Mouse (Mus musculus) heart, adult 2 months (tissue): ENCODE results near the gene Srrm2. TPM values are rescaled to one million over a fixed set of nuclear protein-coding genes. Genes with fewer than 3 reads are reported as not detected.

ENCODE experiments used
- DNase-seq, 2 experiments: peaks; one replicate each; pipeline ENCODE4 v3.0.0; 2021
- H3K27ac ChIP-seq: fragments of 200-600 bp; 2 replicates; pipeline ENCODE4 v1.8.1; 2022
- H3K27me3 ChIP-seq: fragments of 200-500 bp; 2 replicates; pipeline ENCODE4 v1.6.1; 2012; ENCODE audit warnings: mild to moderate bottlenecking, low read length, inconsistent platforms, mixed read lengths; ENCODE audit not compliant: control insufficient read depth, insufficient read depth
- H3K36me3 ChIP-seq: fragments of 200-500 bp; 2 replicates; pipeline ENCODE4 v1.6.1; 2012; ENCODE audit warnings: low read length, inconsistent platforms; ENCODE audit not compliant: control insufficient read depth, insufficient read depth
- H3K4me1 ChIP-seq: fragments of 200-500 bp; 2 replicates; pipeline ENCODE4 v1.6.1; 2011; ENCODE audit warnings: low read length; ENCODE audit not compliant: control insufficient read depth, insufficient read depth
- H3K4me3 ChIP-seq: fragments of 200-600 bp; 2 replicates; pipeline ENCODE4 v1.8.1; 2022
- H3K79me2 ChIP-seq: fragments of 200-500 bp; replicated peaks from 2 replicates; pipeline ENCODE4 v1.6.1; 2012; ENCODE audit warnings: mild to moderate bottlenecking, inconsistent platforms, low read length, moderate library complexity, mixed read lengths; ENCODE audit not compliant: control insufficient read depth, insufficient read depth
- H3K9ac ChIP-seq: fragments of 200-500 bp; 2 replicates; pipeline ENCODE4 v1.6.1; 2012; ENCODE audit warnings: low read depth, mild to moderate bottlenecking, control low read depth, inconsistent platforms, low read length, mixed read lengths
- CTCF ChIP-seq: fragments of 200-600 bp; IDR thresholded peaks from 2 replicates; pipeline ENCODE4 v1.8.1; 2022; ENCODE audit warnings: antibody characterized with exemption, mild to moderate bottlenecking, moderate library complexity
- EP300 ChIP-seq: fragments of 200-500 bp; IDR thresholded peaks from 2 replicates; pipeline ENCODE4 v1.6.1; 2011; ENCODE audit warnings: low read depth, low read length, control low read depth; ENCODE audit not compliant: insufficient read depth
- POLR2A ChIP-seq: fragments of 200-500 bp; IDR thresholded peaks from 2 replicates; pipeline ENCODE4 v1.6.1; 2011; ENCODE audit warnings: mild to moderate bottlenecking, low read depth, low read length, control low read depth; ENCODE audit not compliant: insufficient read depth
- WGBS: fragments of 180-500 bp; shearing (Covaris S2); methylation state at CpG from one replicate; pipeline ENCODE4 v1.1.7; 2018; 5-methylcytosine and 5-hydroxymethylcytosine counted together
- intact Hi-C: fragments of 180-260 bp; cut with DNase I; formaldehyde crosslinking; loops from one replicate; pipeline ENCODE4 v1.15.1; 2025
- polyA plus RNA-seq: library from polyadenylated mRNA; depleted of rRNA; stranded (reverse); fragments of >200 nt; gene quantifications from 2 replicates; pipeline ENCODE4 v1.2.3, GENCODE M21; 2012
- total RNA-seq, 2 experiments: library from RNA; stranded (reverse); gene quantifications; 2 replicates each; pipeline ENCODE4 v1.2.3; 2021

The Srrm2 gene
- total and polyA plus RNA-seq, 3 experiments = 157 to 318 (median 161) TPM

GRCm38 (mm10) chr17:23778447-23778846 lies 11.9 kb upstream of the Srrm2 start:
- TF ChIP-seq EP300 = no peak
- TF ChIP-seq POLR2A = no peak
- TF ChIP-seq CTCF = no peak
- H3K9ac ChIP-seq = no peak overlapping the region
- no peak for DNase-seq
- H3K36me3 ChIP-seq = no peaks in the 10 kb centered on the region
- H3K79me2 ChIP-seq = no peaks in the 10 kb centered on the region
- 49% methylated on average over 2 of the region's 2 CpGs for WGBS
- H3K27me3 ChIP-seq = no peaks in the 10 kb centered on the region
- H3K27ac ChIP-seq = no peak overlapping the region
- intact Hi-C loops = no loop called here
- no peaks in the 10 kb centered on the region for H3K4me1 ChIP-seq
- H3K4me3 ChIP-seq = no peak overlapping the region

- Histone ChIP-seq H3K4me1 (no peaks in the 10 kb centered on the region; the same call in 1 of the 2 replicates), H3K27me3 (no peaks in the 10 kb centered on the region), H3K36me3 (no peaks in the 10 kb centered on the region), H3K79me2 (no peaks in the 10 kb centered on the region), H3K27ac (no peak overlapping the region), H3K9ac (no peak overlapping the region), H3K4me3 (no peak overlapping the region)
- DNase-seq = no peak
- no peak for TF ChIP-seq CTCF
- no peak for TF ChIP-seq EP300
- TF ChIP-seq POLR2A = no peak
- intact Hi-C loops = no loop called here
These were observed 7.0 kb upstream of the Srrm2 start for GRCm38 (mm10) chr17:23783352-23783751.

- peak; percentile 68 to 73 for DNase-seq
- intact Hi-C loops = loop anchor here (5.0 kb wide), 1 partner anchor 39 kb away; the partner anchor contains the start of gene Kremen2
- 8% methylated on average over 43 of the region's 43 CpGs for WGBS
- peak within 1 kb of the TSS; percentile 53 for H3K4me3 ChIP-seq
- H3K79me2 ChIP-seq = no peaks in the 10 kb centered on the region
- H3K27me3 ChIP-seq = no peaks in the 10 kb centered on the region
- H3K4me1 ChIP-seq = peaks cover 4% of the 10 kb centered on the region
- TF ChIP-seq EP300 (no peak), CTCF (peak; percentile 55)
- peak within 1 kb of the TSS; percentile 65 for H3K9ac ChIP-seq
- no peaks in the 10 kb centered on the region for H3K36me3 ChIP-seq
- H3K27ac ChIP-seq = no peak within 1 kb of the TSS; the same call in 1 of the 2 replicates
These were observed 4.5 kb upstream of the Srrm2 start, which contains the start of gene Flywch2 for GRCm38 (mm10) chr17:23785561-23786471. Flywch2 (minus strand) TSS chr17:23786081.

DNA sequence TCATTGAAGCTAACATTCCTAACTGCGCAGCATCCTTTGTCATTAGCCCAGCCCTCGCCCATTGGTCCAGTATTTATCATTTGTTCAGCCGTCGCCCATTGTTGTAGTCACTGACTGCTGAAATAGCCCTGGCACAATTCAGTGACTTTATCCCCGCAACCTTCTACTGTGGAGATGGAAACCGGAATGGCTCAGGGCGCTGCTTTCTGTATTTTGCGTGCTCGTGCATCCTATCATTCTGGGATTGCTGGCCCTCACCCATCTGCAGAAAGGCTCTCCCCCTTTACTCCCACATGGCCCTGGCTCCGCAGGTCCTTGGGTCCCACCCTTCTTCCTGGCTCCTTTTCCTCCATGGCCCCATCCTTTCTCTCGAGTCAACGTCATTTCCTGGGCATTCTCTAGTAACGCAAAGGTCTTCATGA lies 3.8 kb upstream of the Srrm2 start:
- peaks cover 6% of the 10 kb centered on the region for H3K4me1 ChIP-seq
- H3K27ac ChIP-seq = no peak overlapping the region
- WGBS = 14% methylated on average over 13 of the region's 13 CpGs
- TF ChIP-seq EP300 = no peak
- TF ChIP-seq CTCF = no peak; the same call in 1 of the 2 replicates
- no peak for TF ChIP-seq POLR2A
- H3K27me3 ChIP-seq = no peaks in the 10 kb centered on the region
- intact Hi-C loops = loop anchor here (5.0 kb wide), 1 partner anchor 39 kb away; the partner anchor contains the start of gene Kremen2
- DNase-seq = no peak
- H3K79me2 ChIP-seq = no peaks in the 10 kb centered on the region
- H3K9ac ChIP-seq = no peak overlapping the region
- no peaks in the 10 kb centered on the region for H3K36me3 ChIP-seq
- peak overlapping the region; percentile 53 for H3K4me3 ChIP-seq

GRCm38 (mm10) chr17:23788973-23789372 lies 1.4 kb upstream of the Srrm2 start:
- intact Hi-C loops = loop anchor here (5.0 kb wide), 1 partner anchor 42 kb away; the partner anchor contains the start of gene Kremen2
- no peak for TF ChIP-seq EP300
- no peak for TF ChIP-seq CTCF
- no peak for TF ChIP-seq POLR2A
- peaks cover 6% of the 10 kb centered on the region for H3K4me1 ChIP-seq
- H3K9ac ChIP-seq = no peak overlapping the region
- WGBS = 94% methylated on average over 4 of the region's 4 CpGs
- no peaks in the 10 kb centered on the region for H3K79me2 ChIP-seq
- no peaks in the 10 kb centered on the region for H3K27me3 ChIP-seq
- H3K27ac ChIP-seq = no peak overlapping the region
- H3K36me3 ChIP-seq = no peaks in the 10 kb centered on the region
- no peak for DNase-seq
- H3K4me3 ChIP-seq = no peak overlapping the region

- Histone ChIP-seq H3K4me3 (peak overlapping the region; percentile 63), H3K79me2 (no peaks in the 10 kb centered on the region), H3K9ac (peak overlapping the region; percentile 83), H3K4me1 (peaks cover 6% of the 10 kb centered on the region), H3K27me3 (no peaks in the 10 kb centered on the region), H3K36me3 (no peaks in the 10 kb centered on the region), H3K27ac (peak overlapping the region; percentile 73)
- 27% methylated on average over 8 of the region's 8 CpGs for WGBS
- intact Hi-C loops = loop anchor here (5.0 kb wide), 1 partner anchor 43 kb away; the partner anchor contains the start of gene Kremen2
- DNase-seq = no peak
- TF ChIP-seq POLR2A (no peak), EP300 (no peak), CTCF (no peak)
These were observed 523 bp upstream of the Srrm2 start for GRCm38 (mm10) chr17:23789749-23790268.
